Mouse (Mus musculus): ENCODE data around the gene Nmt2.

Gene Nmt2

DNA sequence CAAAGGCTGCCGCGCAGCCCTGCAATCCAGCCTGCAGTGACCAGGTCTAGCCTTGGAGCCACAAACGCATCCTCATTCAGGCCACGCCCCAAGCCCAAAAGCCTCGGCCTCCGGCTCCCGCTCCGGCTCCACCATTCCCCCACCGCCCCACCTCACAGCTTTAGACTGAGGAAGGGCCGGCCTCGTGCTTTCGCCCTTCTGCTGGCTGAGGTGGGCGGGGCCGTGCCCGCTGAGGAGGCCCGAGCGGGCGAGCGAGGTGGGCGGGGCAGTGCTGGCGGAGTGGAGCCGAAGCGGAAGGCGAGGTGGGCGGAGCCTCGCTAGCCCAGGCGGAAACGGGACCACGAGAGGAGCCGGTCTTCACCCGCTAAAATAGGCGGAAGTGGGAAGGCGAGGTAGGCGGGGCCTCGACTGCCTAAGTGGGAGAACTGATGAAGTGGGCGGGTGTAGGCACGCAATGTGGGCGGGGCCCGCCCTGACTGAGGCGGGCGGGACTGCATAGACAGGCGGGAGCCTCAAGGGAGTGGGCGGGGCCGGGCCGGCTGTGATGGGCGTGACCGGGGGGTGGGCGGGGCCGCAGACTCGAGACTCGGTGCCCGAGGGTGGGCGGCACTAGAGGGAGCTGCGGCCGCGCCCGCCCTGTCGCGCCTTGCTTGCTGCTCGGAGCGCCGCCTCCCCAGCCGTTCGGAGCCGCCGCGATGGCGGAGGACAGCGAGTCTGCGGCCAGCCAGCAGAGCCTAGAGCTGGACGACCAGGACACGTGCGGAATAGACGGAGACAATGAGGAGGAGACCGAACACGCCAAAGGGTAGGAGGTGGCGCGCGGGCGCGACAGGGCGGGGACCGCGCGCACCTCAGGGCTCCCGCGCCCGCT lies at the start of gene Nmt2:
Gene Nmt2, plus strand, starts transcription at position 611 of the 871 bp plus-strand sequence.
- DNase-seq = peak; percentile 100

DNA sequence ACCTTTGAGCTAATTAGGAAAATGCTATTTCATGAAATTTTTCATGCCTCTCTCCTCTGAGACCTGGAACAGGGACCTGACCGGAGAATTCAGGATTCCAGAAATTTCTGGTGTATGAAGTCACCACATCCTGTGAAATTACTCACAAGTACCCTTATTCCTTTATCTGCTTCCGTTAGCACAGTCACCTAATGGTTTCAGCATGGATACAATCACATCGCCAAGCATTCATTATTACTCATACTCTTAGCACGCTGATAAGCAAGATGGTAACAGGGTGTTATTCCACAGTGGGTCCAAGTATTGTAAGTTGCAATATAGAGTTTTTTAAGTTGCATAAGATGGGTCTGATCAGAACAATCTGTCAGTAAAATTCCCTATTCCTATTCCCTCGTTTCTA lies 44.8 kb upstream of the Nmt2 start:
- no peak for DNase-seq

DNA sequence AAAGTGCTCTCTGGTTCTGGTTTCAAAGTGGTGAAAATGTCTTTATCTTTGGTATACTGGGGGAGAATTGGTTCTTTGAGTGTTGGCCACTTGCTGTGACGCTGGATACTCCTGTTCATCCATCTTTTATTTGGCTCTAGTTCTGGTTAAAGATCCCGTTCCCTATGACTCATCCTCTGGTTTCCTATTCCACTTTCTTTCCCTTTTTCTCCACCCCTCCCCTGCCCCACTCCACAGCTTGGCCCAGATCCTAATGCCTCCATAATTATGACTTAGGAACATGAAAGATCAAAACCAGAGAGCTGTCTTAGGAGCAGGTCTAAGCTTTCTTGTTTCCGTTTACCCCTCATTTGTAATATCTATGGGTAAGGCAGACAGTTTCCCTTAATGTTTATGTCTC lies 39.8 kb upstream of the Nmt2 start:
- DNase-seq = no peak

DNA sequence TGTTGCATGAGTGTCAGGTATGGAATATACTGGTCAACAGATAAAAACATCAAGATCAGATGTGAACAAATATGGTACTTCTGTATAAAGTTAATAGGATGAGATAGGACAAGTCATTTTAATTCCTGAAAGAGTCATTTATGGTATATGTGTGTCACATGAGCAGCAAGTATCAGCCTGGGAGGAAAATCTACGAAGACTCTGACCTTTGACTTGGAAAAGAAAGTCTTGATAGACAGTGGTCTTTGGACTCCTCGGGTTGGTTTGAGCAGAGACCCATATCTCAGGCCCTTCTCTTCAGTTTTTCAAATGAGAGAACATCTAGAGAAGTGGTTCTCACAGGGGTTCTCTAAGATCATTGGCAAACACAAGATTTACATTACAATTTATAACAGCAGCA lies 32.7 kb upstream of the Nmt2 start:
- no peak for DNase-seq

DNA sequence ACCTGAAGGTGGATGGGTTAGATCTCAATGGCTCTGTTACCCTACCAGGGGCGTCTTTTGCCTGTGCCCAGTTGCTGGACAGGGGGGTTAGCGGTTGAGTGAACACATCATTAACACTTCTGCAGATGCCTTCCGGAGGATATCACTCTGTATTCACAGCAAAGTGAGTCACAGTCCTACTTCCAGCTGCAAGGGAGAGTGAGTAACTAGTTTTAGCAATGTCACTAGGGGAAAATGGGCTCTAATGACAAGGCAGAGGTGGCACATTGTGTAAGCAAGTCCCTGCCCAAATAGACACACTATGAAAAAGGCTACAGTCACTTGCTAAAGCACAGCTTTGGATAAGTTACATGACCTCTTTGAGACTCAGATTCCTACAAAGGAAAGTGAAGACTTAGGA lies 17.5 kb upstream of the Nmt2 start:
- no peak for DNase-seq

DNA sequence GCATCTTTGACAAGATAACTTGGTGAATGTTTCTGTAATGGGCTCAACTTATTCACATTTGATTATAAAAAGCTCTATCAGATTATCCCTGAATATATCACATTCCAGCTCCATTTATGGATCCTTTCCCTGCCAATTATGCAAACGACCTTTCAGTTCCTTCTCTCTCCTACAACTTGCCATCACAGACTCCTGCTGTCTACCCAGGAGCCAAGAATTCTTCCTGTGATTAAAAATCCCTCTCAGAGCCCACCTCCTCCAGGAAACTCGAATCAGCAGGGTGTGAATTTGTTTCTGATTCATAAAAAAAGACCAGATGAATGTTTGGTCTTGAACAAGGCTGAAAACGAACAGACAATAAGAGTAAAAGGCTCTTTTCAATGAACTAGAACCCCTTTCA lies 16.1 kb upstream of the Nmt2 start:
- no peak for DNase-seq

DNA sequence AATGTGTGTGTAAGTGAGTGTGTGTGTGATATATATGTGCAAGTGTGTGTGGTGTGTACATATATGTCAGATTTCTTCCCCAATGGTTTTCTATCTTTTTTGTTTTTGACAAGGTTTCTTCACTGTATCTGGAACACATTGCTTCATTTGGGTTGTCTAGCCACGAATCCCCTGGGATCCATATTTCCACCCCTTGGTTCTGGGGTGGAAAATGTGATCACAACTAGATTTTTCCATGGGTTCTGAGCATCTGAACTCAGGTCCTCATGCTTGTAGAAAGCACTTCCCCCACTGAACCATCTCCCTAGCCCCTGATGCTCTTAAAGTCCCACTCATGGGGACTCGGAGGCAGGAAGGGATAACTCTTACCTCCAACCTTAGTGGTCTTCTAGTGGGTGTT lies 10.7 kb upstream of the Nmt2 start:
- no peak for DNase-seq

DNA sequence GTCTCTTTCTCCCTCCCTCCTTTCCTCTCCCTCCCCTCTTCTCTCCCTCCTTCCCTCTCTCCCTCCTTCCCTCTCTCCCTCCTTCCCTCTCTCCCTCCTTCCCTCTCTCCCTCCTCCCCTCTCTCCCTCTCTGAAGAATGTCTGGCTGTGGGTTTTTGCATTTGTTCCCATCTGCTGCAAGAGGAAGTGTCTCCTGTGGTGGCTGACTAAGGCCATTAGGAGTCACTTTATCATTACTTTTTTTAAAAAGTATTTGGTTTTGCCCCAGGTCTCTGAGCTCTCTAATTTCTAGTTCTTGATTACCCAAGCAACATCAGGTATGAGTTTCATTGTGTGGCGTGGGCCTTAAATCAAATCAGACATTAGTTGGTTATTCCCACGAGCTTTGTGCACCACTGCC lies 7.9 kb upstream of the Nmt2 start:
- no peak for DNase-seq

DNA sequence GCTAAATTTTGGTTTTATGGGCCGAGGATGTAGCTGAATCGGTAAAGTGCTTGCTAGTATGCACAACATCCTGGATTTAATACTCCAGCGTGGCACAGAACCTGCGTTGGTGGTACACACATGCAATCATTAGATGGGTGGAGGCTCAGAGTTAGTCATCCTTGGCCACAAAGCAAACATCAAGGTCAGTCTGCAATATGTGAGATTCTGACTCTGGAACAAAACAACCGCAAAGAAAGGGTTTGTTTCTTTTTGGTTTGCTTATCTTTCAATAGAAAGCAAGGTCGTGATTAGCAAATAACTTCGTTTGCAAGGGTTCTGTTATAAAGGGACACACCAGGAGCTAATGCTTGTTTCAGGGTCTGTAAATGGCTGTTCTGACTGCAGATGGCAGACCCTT lies 6.5 kb upstream of the Nmt2 start:
- no peak for DNase-seq

DNA sequence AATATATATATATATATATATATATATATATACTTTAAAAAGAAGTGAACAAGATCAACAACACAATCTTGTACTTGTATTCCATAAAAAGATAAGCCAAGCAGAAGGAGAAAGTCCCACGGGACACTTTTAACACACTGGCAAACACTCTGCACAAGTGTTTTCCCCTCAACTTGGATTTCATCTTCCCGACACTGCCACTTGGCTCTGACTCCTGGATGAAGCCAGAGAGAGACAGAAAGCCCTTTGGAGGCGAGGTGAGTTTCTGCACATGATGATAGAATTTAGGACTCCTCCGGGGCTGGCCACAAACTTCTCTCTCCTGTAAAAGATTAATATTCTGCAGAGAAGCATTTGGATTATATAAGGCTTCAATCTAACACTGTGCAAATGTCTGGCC lies 2.7 kb upstream of the Nmt2 start:
- no peak for DNase-seq

DNA sequence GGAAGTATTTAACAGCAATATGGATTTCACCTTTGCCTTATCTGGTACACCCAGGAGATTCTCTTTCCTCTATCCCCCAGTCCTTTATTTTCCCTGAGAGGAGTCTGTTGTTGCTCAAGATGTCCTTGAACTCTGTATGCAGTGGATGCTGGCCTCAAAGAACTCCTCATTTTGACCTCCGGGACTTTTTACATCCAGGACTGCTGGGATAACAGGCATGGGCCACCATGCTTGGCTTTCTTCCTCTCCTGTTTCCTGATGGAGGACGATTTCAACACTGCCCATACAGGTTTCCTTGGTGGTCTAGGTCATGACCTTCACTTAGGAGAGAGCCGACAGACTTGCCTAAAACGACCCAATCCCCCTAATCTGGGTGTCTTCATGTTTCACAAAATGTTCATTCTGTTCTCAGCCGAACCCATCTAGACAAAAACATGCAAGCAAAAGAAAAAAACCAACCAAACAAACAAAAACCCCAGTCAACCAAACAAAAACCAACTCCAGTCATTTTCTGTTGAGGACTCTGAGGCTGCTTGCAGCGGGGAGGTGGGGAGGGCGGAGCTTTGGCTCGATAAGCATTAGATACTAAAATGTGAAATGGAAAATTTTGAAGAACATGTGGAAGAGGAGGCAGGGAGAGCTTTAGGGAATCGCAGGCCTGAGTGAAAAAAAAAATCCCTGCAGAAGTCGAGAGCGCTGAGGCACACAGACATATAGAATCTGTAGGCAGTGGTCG lies 978 bp upstream of the Nmt2 start:
- DNase-seq = peak; percentile 29 to 49

DNA sequence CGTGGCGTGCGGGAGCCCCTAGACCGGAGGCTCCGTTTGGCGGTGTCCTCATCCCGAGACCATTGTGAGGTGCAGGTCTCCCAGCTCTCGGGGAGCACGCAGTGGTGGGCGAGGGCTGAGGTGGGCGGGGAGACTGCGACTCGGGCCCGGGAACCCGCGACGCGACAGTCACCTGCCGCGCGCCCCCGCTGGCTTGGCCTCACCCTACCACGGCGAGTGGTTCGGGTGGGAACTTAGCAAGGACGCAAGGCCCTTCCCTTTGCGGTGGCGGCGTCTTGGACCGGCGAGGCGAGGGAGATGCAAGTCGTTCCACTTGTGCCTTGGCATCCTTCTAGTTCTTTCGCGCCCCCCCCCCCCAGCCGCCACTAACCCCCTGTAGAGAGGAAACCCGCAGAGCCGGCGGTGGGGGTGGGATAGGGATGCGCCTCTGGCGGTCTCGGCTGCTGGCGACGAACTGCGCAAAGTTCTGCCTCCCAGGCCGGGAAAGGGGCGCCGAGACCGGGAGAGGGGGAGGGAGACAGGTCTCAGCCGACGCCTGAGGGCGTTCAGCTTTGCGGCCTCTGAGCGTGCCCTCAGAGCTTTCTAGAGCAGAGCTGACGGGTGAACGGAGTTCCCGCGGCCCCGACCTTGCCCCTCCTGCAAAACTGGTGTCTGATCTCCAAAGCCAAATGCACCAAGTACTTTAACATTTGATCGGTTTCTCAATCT lies 615 bp downstream of the Nmt2 start:
- peak; percentile 20 to 56 for DNase-seq

DNA sequence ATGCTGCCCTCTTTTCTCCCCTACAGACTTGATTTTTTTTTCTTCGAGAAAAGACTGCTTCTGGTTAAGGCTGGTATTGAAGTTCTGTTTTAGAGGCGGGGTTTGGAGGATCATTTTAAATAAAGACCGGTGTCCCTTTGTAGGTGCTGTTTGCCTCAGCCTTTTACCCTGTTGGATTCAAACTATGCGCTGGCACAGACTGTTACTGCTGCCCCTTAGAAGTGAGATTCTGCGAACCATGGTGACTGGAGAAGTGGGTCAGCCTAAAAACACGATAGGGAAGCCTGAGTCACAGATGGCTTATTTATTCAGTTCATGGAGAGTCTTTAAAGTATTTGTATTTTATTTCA lies 1.1 kb downstream of the Nmt2 start:
- DNase-seq = no peak

DNA sequence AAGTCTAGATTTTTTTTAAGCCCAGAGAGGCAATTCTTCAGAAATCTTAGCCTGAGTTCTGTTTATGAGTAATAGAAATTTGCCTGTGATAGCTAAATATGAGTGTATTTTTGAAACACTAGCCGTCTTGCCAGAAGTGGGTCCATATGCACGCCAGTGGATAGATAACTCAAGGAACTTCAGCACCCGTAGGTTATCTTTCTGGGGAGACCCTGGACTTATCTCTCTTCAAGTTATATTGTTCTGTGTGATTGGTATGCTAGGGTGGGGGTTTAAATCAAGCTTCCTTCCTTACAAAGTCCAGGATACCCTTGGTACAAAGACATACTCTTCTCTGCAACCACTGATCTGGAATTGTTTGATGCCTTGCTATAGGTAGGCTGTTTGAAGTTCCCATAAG lies 1.7 kb downstream of the Nmt2 start:
- no peak for DNase-seq

DNA sequence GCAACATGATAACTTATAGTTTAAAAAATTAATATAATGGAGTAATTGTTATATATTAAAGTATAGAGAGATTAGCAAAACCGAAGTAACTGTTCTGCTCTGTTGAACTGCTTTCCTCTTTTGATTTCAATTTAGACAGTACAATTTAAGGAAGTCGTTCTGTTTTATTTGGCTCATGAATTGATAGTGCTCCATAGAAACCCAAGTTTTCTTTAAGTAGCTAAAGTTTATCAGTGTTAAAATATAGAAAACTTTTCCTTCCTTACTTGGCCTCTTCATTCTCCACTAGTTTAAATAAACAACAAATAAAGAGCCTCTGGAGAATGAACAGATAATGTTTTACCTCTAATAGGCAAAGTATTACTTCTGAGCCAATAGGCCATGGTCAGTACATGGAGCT lies 2.2 kb downstream of the Nmt2 start:
- DNase-seq = no peak

DNA sequence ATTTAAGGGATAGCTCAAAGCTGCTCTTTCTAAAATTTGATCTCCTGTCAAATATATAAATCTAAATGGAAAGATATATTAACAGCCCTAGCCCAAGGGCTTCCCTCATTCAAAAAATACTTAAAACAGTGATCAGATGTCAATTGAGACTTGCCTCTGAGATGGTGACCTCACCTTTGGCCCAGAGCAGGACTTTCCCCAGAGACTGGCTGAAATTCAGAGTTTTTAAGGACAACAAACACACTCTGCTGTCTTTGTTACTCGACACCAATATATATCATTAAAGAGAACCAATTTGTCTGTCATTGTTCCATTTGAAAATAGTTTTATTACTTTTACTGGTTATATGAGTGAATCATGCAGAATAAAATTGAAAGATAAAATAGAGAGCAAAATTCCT lies 5.6 kb downstream of the Nmt2 start:
- no peak for DNase-seq

DNA sequence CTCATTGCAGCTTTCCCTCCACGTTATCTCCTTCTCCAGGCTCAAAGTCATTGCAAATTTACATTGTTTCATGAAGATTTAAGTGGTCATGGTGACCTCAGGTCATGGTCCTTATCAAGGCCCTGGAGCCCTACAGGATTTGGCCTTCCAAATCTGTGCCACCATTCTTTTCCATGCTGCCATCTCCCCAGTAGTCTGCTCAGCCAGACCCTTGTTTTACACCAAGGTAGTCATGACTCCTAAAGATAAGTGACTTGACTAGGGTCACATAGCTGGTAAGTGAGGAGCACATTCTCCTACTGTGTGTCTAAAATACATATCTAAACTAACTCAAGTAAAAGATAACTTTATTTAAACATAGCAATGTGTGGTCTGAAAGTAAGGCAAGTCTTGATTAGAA lies 8.2 kb downstream of the Nmt2 start:
- DNase-seq = no peak

DNA sequence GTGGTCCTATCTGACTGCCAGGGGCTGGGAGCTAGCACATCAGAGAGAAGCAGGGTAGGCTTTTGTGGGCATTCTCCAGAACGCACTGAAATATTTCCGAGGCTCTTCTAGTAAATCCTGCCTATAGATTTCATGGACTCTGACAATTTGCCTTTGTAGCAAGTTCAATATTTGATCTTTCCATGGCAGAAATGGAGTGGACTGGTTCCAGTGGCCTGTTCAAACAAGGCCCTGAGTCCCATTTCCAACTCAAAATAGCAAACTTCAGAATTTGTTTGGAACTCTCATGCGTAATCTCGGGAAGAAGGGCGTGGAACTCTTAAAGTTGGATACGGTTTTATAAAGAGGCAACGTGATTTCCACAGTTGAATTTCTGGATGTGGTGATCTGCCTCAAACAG lies 11.8 kb downstream of the Nmt2 start:
- DNase-seq = no peak

DNA sequence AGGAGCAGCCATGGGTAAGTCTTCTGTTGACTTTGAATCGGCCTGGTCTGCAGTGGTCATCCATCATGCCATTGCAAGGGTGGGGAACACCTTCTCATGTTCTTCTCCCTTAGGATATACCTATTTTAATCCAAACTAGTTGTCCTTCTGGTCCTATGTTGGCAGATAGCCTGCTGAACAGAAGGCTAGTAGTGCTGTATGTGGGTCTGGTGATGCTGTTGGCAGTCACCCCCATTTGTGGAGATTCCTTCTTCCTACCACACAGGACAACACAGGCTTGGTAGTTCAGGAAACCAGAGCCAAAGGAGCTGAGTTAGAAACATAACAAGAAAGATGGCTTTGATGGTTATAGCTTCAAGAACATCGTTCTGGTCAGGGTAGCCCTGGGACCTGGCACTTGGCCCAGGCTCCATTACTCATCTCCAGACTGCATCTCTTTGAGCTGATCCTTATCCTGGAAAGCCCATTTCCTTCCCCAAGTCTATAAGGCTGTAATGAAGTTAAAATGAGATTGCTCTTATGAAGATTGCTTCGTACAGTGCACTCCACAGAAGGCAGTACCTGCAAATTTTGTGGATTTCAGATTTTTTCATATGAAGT lies 21.5 kb downstream of the Nmt2 start:
- peak; percentile 43 to 72 for DNase-seq

DNA sequence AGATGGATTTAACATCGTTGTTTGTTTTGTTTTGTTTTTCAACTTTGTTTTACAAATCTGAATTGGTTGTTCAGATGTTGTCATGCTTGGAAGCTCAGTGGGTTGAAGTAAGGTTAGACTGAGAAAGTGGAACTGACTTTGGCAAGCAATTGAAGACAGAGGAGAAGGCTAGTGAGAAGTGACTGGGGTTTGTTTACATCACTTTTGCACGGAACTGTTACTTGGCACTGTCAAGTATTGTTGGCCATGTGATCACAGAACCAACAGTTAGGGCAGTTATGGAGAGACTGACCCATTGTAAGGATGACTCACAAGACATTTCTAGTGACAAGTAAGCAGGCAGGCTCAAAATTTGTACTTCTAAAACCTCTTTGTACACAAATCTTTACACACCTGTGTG lies 39.1 kb downstream of the Nmt2 start:
- DNase-seq = no peak

DNA sequence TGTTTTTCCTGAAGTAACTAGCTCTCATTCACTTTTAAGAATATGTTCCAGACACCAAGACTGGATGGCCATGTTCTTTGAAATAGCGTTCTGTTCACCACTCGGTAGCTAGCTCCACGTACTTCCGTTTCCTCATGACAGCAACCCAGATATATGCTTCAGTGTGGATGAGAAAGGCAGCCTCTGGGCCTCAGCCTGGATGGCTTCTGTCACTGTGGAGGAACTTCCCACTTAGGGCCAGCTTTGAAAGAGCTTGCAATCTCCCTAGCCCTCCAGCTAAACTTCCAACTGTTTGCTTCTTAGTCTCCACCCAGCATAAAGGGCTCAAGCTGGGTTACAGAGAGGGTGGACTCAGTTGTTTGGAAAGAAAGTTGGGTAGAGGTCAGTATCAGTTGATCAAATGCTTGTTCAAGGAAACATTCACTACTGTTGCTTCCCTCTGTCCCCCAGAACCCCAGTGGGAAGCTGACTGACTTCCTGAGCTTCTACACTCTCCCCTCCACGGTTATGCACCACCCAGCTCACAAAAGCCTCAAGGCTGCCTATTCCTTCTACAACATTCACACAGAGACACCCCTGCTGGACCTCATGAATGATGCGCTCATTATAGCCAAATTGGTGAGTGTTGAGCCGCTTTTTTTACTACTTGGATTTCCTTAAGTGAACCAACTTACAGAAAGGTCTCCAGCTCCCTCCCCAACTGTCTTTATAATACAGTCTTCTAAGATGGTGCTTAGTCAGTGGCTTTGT lies 40.5 kb downstream of the Nmt2 start:
- DNase-seq = no peak

DNA sequence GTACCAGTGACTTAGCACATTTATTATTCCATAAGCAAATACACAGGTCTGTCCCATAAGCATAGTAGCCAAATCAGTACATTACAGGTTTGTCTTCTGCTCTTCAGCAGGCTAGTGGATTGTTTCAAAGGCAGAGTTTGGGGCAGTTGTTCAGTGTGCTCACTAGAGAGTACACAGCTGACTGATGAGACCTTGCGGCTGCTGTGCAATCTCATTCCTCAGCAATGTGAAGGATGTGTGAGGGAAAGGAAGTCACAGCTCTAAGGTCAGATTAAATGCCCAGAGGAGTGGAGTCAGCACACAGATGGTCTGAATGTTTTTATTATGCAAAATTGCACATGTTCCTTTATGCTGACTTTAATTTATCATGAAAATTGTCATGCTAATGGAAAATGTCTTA lies 42.5 kb downstream of the Nmt2 start:
- no peak for DNase-seq

DNA sequence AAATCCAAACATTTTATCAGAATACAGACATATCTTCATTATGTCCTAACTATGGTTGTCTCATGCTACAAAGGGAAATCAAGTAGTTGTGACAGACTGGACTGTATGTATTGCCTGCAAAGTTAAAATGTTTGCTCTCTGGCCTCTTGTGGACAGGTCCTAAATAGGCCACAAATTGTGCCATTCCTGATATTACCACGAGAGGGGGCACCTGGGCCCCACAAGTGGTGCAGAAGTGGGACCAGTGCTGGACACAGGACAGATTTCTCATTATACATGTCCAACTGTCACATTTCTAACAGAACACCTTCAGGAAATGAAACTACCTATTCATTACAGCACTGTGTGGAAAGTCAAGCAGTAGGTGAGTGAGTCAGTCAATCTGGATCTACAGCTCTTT lies 43.3 kb downstream of the Nmt2 start:
- peak; percentile 64 to 82 for DNase-seq

Measured in kidney, postnatal 36 days (tissue).